Mouse (Mus musculus) heart, embryonic 11.5 days (tissue): ENCODE data around the gene Gm4792. TPM values are rescaled to one million over a fixed set of nuclear protein-coding genes. Genes with fewer than 3 reads are reported as not detected.

Experiments
- polyA plus RNA-seq: library from polyadenylated mRNA; unstranded; fragments of >200 nt; fragmentation: Nextera tagmentation; extraction: Ambion mirVana; gene quantifications from 2 replicates; pipeline ENCODE4 v1.2.1, GENCODE M21; 2014

Gene Gm4792
- polyA plus RNA-seq, 1 experiment from 2014 or later: not detected

Other genes with a start within 250 kb of the Gm4792 start
- 8.1 and 8.7 TPM in 2 replicates for gene Nr2c1, start 150.7 kb downstream of the Gm4792 start, polyA plus RNA-seq
- 615 and 651 TPM in 2 replicates for gene Ndufa12, start 100.0 kb downstream of the Gm4792 start, polyA plus RNA-seq
- gene Tmcc3, start 13.2 kb upstream of the Gm4792 start, polyA plus RNA-seq: 10.9 TPM in 2 replicates